Mouse (Mus musculus): ENCODE measurements around the gene Khdc4. TPM values are rescaled to one million over a fixed set of nuclear protein-coding genes. Genes with fewer than 3 reads are reported as not detected.

The Khdc4 gene
- polyA plus RNA-seq, 1 experiment from 2014 or later, result 81.0 TPM

DNA sequence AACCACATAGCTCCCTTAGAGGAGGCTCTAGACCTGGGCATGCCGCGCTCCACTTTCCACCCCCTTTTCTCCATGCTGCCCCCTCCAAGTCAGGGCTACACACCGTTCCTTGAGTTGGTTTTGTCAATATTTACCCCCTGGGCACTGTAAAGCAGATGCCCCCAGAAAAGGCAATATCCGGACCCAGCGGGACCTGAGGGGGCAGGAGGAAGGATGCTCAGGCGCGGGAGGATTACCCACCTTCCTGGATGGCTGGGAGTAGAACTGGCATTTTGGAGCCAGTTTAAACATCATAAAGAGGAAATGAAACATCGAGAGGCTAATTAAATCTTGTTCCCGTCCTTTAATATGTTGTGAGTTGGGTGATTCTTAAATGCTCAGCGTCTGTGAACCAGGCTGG lies 36.4 kb upstream of the Khdc4 start:
- Histone ChIP-seq H3K27me3 (replicated peaks) (no peaks in the 10 kb centered on the region), H3K4me1 (peaks cover 5% of the 10 kb centered on the region; the same call in 1 of the 2 replicates), H3K27ac (no peak overlapping the region), H3K4me2 (no peak overlapping the region), H3K4me3 (replicated peaks) (no peak overlapping the region), H3K36me3 (peaks cover 31% of the 10 kb centered on the region), H3K9me3 (no peaks in the 10 kb centered on the region), H3K9ac (no peak overlapping the region)
- 79% methylated on average over 10 of the region's 10 CpGs for WGBS
- ATAC-seq (ENCODE audit: insufficient read depth, low FRiP score, low read depth), result no peak

GRCm38 (mm10) chr3:88649967-88650366 lies 35.6 kb upstream of the Khdc4 start:
- no peak overlapping the region for H3K4me3 ChIP-seq (replicated peaks)
- peaks cover 5% of the 10 kb centered on the region; the same call in 1 of the 2 replicates for H3K4me1 ChIP-seq
- no peak overlapping the region for H3K9ac ChIP-seq
- no peak overlapping the region for H3K27ac ChIP-seq
- H3K36me3 ChIP-seq, result peaks cover 24% of the 10 kb centered on the region
- no peak for ATAC-seq (ENCODE audit: insufficient read depth, low FRiP score, low read depth)
- no peaks in the 10 kb centered on the region for H3K27me3 ChIP-seq (replicated peaks)
- no peak overlapping the region for H3K4me2 ChIP-seq
- 90% methylated on average over 13 of the region's 13 CpGs for WGBS
- no peaks in the 10 kb centered on the region for H3K9me3 ChIP-seq

GRCm38 (mm10) chr3:88650713-88651504 lies 34.7 kb upstream of the Khdc4 start:
- peaks cover 5% of the 10 kb centered on the region; the same call in 1 of the 2 replicates for H3K4me1 ChIP-seq

GRCm38 (mm10) chr3:88651669-88652618 lies 33.7 kb upstream of the Khdc4 start:
- H3K4me1 ChIP-seq, result peaks cover 5% of the 10 kb centered on the region; the same call in 1 of the 2 replicates
- H3K4me2 ChIP-seq, result no peak overlapping the region
- WGBS, result 67% methylated on average over 18 of the region's 18 CpGs
- H3K27me3 ChIP-seq (replicated peaks), result no peaks in the 10 kb centered on the region
- H3K36me3 ChIP-seq, result peaks cover 8% of the 10 kb centered on the region; the same call in 1 of the 2 replicates
- no peaks in the 10 kb centered on the region for H3K9me3 ChIP-seq
- H3K9ac ChIP-seq, result no peak overlapping the region
- no peak for ATAC-seq (ENCODE audit: insufficient read depth, low FRiP score, low read depth)
- H3K4me3 ChIP-seq (replicated peaks), result no peak overlapping the region
- H3K27ac ChIP-seq, result no peak overlapping the region

More at GRCm38 (mm10) chr3:88650713-88651504, 34.7 kb upstream of the Khdc4 start:
- Histone ChIP-seq H3K4me3 (replicated peaks) (no peak overlapping the region), H3K36me3 (peaks cover 18% of the 10 kb centered on the region), H3K27ac (no peak overlapping the region), H3K4me2 (no peak overlapping the region), H3K27me3 (replicated peaks) (no peaks in the 10 kb centered on the region), H3K9ac (no peak overlapping the region), H3K9me3 (no peaks in the 10 kb centered on the region)
- WGBS, result 63% methylated on average over 13 of the region's 13 CpGs
- no peak for ATAC-seq (ENCODE audit: insufficient read depth, low FRiP score, low read depth)

DNA sequence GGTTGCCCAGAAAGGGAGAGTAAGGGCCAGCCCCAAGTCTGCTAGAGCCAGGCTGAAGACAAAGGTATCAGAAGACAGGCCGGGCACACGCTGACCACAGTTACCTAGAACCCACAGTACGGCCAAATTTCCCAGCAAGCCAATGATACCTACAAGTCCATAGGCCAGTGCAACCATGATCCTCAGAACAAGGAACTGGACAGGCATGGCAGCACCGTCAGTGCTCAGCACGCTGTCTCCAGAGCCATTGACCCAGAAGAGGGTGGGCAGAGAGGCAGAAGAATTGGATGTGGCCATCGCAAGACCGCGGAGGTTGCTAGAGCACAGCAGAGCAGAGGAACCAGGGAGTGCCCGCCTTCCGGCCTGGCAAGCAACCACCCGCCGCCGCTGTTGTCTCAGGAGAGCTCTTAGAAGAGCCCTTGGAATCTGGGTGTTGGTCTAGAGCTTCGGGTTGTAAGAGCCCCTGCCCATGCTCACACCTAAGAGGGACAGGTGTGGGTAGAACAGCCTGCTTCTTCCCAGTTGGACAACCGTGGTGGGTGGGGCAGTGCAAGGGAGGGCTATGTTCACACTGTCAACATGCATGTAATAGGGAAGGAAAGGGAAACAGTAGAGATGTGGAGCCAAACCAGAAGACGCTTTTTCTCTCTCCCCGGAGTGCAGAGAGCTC lies 32.6 kb upstream of the Khdc4 start, which contains the start of gene Rxfp4:
Rxfp4 (minus strand) TSS at position 297 of the 670 bp plus-strand sequence.
- Histone ChIP-seq H3K4me2 (peak within 1 kb of the TSS; percentile 19; the same call in 1 of the 2 replicates), H3K4me3 (replicated peaks) (no peak within 1 kb of the TSS), H3K27me3 (replicated peaks) (no peaks in the 10 kb centered on the region), H3K9me3 (no peaks in the 10 kb centered on the region), H3K4me1 (peaks cover 5% of the 10 kb centered on the region; the same call in 1 of the 2 replicates), H3K36me3 (no peaks in the 10 kb centered on the region), H3K9ac (no peak within 1 kb of the TSS), H3K27ac (peak within 1 kb of the TSS; percentile 48; the same call in 1 of the 2 replicates)
- no peak for ATAC-seq (ENCODE audit: insufficient read depth, low FRiP score, low read depth)
- 76% methylated on average over 17 of the region's 17 CpGs for WGBS

DNA sequence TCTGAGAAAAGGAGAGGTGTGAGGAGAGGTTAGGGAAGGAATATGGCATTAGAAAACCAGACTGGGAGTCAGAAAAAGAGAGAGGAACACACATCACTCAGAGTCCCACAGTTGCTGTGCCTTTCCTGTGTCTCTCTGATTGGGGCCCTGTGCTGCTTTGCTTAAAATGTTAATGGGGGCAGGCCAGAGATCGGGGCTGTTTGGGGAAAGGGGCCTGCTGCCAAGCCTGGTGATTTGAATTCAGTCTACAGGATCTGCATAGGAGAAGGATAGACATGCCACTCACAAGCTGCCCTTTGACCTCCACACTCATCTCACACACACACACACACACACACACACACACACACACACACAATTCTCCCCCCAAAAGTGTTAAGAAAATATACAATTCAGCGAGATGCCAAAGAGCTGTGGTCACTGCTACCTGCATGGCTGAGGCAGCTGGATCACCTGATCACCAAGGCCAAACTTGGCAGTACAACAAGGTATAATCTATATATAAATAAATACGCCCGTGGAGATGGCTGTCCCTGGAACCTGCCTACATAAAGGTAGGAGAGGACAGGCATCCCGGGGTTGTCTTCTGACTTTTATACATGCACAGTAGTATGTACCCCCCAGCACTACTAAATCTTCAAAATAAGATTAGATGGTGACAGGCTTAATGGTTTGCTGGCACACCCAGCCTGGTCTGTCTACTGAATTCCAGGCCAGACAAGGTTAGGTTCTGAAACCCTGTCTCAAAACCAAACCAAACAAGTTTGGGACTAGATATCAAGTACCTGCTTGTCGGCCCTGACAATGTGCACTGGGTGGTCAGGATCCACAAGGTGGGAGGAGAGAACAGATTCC lies 31.9 kb upstream of the Khdc4 start:
- Histone ChIP-seq H3K36me3 (no peaks in the 10 kb centered on the region), H3K27ac (peak overlapping the region; percentile 48; the same call in 1 of the 2 replicates), H3K9me3 (no peaks in the 10 kb centered on the region), H3K4me2 (no peak overlapping the region), H3K4me1 (peaks cover 5% of the 10 kb centered on the region; the same call in 1 of the 2 replicates), H3K27me3 (replicated peaks) (no peaks in the 10 kb centered on the region), H3K9ac (no peak overlapping the region), H3K4me3 (replicated peaks) (no peak overlapping the region)
- WGBS, result 60% methylated on average over 6 of the region's 6 CpGs
- ATAC-seq (ENCODE audit: insufficient read depth, low FRiP score, low read depth), result peak; percentile 50; the same call in 1 of the 2 replicates

GRCm38 (mm10) chr3:88654621-88655020 lies 31.0 kb upstream of the Khdc4 start:
- 72% methylated on average over 4 of the region's 4 CpGs for WGBS
- no peak for ATAC-seq (ENCODE audit: insufficient read depth, low FRiP score, low read depth)
- H3K9ac ChIP-seq, result no peak overlapping the region

GRCm38 (mm10) chr3:88655619-88656018 lies 30.0 kb upstream of the Khdc4 start:
- no peaks in the 10 kb centered on the region for H3K36me3 ChIP-seq
- peaks cover 5% of the 10 kb centered on the region; the same call in 1 of the 2 replicates for H3K4me1 ChIP-seq
- no peaks in the 10 kb centered on the region for H3K9me3 ChIP-seq
- no peaks in the 10 kb centered on the region for H3K27me3 ChIP-seq (replicated peaks)
- no peak overlapping the region for H3K4me2 ChIP-seq
- WGBS, result 81% methylated on average over 8 of the region's 8 CpGs
- no peak overlapping the region for H3K9ac ChIP-seq
- H3K4me3 ChIP-seq (replicated peaks), result no peak overlapping the region
- ATAC-seq (ENCODE audit: insufficient read depth, low FRiP score, low read depth), result no peak
- H3K27ac ChIP-seq, result no peak overlapping the region

More at GRCm38 (mm10) chr3:88654621-88655020, 31.0 kb upstream of the Khdc4 start:
- no peaks in the 10 kb centered on the region for H3K36me3 ChIP-seq
- H3K27me3 ChIP-seq (replicated peaks), result no peaks in the 10 kb centered on the region
- no peaks in the 10 kb centered on the region for H3K9me3 ChIP-seq
- H3K4me2 ChIP-seq, result no peak overlapping the region
- no peak overlapping the region for H3K4me3 ChIP-seq (replicated peaks)
- peaks cover 5% of the 10 kb centered on the region; the same call in 1 of the 2 replicates for H3K4me1 ChIP-seq
- H3K27ac ChIP-seq, result no peak overlapping the region

- Histone ChIP-seq H3K27me3 (replicated peaks) (no peaks in the 10 kb centered on the region), H3K4me2 (no peak overlapping the region), H3K9me3 (no peaks in the 10 kb centered on the region), H3K4me1 (no peaks in the 10 kb centered on the region), H3K9ac (no peak overlapping the region), H3K27ac (no peak overlapping the region), H3K4me3 (replicated peaks) (no peak overlapping the region), H3K36me3 (no peaks in the 10 kb centered on the region)
- no peak for ATAC-seq (ENCODE audit: insufficient read depth, low FRiP score, low read depth)
- WGBS, result 49% methylated on average over 5 of the region's 5 CpGs
Measured at GRCm38 (mm10) chr3:88658441-88659127, 27.0 kb upstream of the Khdc4 start.

DNA sequence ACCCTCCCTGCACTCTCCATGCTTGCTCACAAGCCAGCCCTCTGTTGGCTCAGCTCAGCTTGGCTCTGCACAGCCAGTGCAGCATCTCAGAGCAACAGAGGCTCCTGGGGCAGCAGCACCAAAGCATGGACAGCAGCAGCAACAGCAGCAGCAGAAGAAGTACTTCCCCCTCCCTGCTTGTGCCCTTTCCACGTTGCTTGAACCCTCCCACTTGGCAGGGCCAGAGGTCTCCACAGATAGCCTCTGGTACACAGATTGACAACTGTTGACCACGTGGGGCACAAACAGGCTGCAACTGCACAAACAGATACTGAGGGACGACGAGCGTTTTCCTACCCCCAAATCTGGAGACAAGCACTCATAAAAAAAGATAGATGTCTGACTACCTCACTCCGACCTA lies 25.8 kb upstream of the Khdc4 start:
- no peaks in the 10 kb centered on the region for H3K9me3 ChIP-seq
- H3K36me3 ChIP-seq, result no peaks in the 10 kb centered on the region
- H3K4me3 ChIP-seq (replicated peaks), result no peak overlapping the region
- ATAC-seq (ENCODE audit: insufficient read depth, low FRiP score, low read depth), result no peak
- no peaks in the 10 kb centered on the region for H3K4me1 ChIP-seq
- no peak overlapping the region for H3K27ac ChIP-seq
- H3K4me2 ChIP-seq, result no peak overlapping the region
- 33% methylated on average over 6 of the region's 6 CpGs for WGBS
- H3K9ac ChIP-seq, result no peak overlapping the region
- H3K27me3 ChIP-seq (replicated peaks), result no peaks in the 10 kb centered on the region

All from stomach, embryonic 15.5 days (tissue).